Mouse (Mus musculus): ENCODE measurements around the gene Iqcf1.

Iqcf1 gene

DNA sequence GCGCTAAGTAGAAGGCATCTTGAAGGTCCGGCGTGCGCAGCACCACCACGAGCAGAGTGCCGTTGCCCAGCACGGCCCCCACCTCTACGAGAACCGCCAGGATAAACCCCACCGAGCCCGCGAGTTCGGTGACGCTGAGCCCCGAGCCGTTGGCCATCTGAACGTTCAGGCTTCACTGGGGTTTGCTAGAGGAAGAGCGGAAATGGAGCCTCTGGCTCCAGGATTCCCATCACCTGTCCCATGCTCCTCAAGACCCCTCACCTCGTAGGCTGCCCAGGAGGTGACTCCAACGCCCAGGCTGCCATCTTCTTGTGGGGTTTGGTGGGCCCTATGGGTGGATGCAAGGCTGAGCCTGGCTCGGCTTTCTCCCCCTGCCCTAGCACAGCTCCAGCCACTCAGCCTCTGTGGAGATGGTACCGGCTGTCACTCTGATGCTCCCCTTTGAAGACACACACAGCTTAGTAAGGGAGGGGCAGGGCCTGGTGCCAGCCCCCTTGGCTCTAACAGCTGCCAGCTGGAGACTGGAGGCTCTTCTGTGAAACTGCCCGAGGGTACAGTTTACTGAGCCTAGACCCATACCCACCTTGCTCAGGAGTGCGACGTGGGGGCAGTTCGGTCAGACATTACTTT lies 34.1 kb upstream of the Iqcf1 start, which contains the start of gene Gpr62:
Gene Gpr62 (minus strand): TSS at position 368 of the 630 bp plus-strand sequence.
- DNase-seq (ENCODE audit: low spot score) = peak; percentile 77

DNA sequence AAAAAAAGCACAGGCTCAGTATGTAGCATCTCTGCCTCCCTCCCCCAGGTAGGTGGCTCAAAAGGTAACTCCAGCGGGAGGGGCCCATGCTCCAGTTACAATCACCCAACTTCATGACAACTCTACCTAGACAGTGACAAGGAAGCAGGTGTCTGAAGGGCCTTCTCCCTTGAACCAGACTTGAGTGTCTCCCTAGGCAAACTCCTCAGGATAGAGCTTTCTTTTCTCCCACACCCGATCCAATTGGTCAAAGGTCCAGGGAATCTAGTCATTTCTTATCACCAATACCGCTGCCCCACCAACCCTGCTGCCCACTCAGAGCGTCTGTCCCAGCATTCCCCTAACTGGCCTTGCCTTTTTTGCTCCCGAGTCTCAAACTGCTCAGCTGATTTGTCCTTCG lies 33.0 kb upstream of the Iqcf1 start:
- no peak for DNase-seq (ENCODE audit: low spot score)

DNA sequence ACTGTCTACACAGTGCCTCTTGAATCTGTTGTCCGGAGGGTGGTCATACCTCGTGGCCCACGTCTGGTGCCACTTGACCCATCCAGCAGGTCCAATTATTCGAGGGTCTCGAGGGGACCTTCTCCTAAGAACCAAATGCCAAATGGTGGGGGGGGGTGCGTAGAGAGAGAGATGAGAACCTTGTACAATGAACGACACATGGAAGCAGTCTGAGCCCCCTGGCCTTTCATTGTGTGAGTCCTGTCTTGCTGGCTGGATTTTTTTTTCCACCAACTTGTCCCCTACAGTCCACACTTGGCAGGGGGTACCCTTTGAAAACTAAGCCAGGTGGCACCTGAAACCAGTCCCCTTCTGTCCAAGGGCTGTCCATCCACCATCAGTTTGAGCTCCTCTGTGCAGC lies 32.0 kb upstream of the Iqcf1 start:
- no peak for DNase-seq (ENCODE audit: low spot score)

DNA sequence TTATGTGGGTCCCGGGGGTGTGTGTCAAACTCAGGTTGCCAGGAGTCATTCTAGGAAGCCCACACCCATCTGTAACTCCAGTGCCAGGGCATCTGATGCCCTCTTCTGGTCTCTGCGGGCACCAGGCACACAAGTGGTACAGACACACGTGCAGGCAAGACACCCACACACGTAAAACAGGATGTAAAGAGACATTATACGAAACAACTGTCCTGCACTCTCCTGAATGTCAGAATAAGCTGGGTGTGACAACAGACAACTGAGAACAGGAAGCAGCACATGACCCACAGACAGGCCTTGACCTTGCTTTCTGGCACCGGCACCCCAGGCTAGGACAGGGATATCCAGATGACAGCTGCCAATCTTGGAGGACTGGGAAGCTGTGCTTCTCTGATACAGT lies 30.4 kb upstream of the Iqcf1 start:
- DNase-seq (ENCODE audit: low spot score) = no peak

DNA sequence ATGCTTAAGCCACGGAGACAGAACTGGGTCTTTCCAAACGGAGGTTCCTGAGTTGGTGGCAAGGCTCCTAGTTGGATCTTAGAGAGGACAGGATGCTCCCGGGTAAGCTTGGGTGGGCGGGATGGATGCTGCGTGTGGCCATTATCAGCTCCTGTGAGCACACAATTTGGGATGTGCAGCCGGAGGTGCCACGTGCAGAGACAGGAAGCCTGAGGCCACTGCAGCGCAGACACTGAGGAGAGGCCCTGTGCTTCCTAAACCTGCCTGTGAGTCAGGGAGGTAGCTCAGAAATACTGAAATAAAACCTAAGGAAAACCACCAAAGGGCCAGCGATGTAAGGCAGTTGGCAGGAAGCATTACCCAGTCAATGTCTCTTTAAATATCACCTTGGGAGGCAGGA lies 30.0 kb upstream of the Iqcf1 start:
- no peak for DNase-seq (ENCODE audit: low spot score)

DNA sequence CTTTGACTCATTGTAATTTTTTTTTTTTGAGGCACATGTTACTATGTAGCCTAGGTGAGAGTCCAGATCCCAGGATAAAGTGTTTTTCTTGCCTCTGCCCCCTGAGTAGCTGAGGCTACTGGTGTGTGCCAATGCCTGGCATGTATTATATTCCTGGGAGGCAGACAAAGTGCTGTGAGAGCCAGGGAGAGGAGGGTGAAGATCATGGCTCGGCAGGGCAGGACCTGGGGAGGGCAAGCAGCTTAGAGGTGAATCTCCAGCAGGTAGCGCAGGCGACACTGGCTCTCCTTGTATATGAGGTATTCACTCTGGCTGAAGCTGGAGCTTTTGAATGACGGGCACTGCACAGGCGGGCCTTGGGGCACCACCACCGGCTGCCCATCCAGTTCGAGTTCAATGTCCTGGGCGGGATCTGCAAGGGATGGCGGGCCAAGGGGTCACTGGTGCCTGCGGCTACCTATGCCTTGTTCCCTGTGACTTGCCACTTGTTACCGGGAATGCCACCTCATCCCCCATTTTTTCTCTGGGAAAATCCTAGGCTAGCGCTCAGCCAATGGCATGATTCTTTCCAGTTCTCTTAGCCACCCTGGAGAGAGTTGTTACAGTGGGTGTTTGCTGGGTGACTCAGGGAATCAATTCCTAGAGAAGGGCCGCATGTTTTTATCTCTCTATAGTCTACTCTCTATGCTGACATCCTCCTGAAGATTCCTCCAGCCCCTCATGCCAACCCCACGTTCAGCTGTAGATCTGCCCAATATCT lies 28.6 kb upstream of the Iqcf1 start:
- no peak for DNase-seq (ENCODE audit: low spot score)

DNA sequence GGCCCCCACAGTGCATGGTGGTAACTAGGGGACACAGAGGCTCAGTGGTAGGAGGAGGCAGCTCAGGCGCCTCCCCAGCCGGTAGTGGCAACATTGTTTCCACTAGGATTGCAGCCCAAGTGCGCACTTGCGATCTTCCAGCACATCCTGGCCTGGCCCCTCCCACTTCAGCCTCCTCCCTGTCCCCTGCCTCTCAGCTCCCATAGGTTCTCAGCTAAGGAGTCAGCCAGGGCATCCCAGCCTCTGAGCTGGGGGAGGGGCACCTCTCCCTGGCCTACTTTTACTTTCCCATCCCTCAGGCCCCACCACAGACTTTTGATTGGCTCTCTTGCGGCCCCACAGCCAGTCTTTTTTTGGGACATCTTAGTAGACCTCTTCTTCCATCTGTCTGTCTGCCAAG lies 27.9 kb upstream of the Iqcf1 start:
- no peak for DNase-seq (ENCODE audit: low spot score)

DNA sequence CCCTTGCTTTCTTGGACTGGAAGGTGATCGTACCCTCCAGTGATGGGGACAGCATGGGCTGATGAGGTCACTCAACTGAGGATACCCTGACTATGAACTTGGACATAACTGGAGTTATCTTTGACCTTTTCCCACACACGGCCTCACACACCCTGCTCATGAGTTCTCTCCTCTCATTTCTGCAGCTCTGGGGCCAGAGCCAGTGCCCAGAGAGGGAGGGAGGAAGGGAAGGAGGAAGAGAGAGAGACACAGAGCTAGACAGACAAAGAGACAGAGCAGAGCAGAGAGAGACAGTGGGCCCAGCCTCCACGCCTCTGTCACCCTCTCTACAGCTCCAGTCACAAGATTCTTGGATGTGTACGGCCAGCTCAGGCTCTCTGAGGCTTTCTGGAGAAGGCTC lies 27.4 kb upstream of the Iqcf1 start:
- DNase-seq (ENCODE audit: low spot score) = no peak

DNA sequence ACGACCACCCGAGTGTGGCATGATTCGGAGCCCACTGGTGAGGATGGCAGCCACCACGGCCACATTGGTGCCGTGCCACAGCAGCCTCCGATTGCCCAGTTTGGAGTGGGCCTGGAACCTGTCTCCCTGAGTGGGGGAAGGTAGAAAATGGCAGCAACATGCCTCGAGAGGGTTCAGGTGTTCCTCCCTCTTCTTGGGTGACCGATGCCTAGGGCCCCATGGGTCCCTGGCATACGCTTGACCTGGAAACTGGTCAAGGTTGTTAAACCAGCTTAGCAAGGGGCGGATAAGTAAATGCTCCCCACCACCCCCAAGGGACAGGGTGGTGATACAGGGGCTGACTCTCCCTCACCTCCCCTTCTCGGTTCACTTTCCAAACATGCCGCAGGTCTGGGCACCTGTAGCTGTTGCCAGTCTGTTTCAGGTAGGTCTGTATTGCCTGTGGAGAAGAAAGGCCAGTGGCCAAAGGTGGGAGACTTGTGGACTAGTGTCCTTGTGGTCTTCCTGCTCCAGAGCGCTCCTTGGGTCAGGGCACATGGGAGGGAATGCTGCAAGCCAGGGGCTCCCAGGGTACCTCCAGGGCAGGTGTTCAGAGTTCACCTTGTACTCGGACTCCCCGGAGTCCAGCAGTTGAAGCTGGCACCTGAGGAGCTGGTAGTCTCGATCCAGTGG lies 26.6 kb upstream of the Iqcf1 start:
- DNase-seq (ENCODE audit: low spot score) = no peak

DNA sequence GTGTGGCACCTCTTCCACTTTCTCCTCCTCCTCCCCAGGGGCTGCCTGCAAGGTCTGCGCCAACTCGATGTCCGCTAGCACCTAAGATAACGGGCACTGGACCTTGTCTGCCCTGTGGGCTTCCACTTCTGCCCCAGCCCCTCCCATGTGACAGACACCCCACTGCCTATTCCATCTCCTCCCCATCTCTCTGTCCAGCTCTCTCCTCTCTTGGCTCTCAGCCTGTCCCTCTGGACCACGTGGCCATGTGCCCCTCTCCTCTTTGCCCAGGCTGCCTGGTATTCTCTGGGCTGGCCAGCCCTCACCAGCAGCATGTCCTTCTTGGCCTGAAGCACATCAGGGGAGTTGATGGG lies 26.0 kb upstream of the Iqcf1 start:
- DNase-seq (ENCODE audit: low spot score) = no peak

DNA sequence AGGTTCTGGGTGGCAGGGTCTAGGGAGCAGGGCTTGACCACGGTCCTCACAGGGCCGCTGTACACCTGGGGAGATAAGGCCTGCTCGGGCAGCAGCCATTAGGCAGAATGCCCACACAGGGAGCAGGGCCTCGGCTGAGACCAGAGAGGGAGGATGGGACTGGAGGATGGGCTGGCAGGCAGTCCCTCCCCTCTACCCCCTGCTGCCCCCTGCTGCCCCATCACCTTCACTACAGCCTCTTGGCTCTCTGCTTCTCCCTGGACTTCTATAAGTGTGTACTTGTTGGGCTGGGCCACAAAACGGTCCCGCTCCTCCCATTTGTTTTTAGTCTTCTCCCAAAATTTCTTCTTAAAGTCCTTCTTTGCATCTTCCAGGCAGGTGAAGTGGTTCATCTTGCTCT lies 25.3 kb upstream of the Iqcf1 start:
- no peak for DNase-seq (ENCODE audit: low spot score)

DNA sequence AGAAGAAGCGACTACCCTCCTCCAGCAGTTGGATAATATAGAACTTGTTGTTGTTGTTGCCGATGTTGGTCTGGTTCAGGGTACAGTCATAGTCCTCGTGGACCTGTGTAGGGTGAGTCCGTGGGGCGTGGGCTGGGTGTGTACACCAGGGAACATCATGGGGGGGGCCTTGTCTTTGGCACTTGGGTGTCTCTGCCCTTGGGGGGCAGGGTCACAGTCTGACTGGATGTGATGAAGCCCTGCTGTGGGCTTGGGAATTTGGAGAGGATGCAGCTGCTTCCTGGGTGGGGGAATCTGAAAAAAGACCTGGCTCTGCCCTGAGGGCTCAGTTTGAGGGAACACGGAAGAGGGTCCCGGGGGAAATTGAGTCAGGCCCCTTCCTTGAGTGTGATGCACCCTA lies 24.7 kb upstream of the Iqcf1 start:
- DNase-seq (ENCODE audit: low spot score) = no peak

DNA sequence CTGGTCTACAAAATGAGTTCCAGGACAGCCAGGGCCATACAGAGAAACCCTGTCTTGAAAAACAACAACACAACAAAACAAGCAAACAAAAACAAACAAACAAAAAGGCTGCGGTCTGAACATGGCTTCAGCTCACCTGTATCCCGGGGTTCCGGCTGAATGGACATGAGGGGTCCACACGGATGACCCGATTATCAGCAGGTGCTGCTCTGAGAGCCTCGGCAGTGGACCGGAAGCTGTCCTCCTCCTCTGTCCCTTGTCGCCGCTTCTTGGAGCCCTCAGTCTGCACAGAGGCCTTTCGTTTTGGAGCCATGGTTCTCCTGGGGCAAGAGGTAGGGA lies 24.1 kb upstream of the Iqcf1 start, which contains the start of gene Rrp9:
Gene Rrp9 (plus strand): TSS at position 301 of the 339 bp plus-strand sequence.
- no peak for DNase-seq (ENCODE audit: low spot score)

DNA sequence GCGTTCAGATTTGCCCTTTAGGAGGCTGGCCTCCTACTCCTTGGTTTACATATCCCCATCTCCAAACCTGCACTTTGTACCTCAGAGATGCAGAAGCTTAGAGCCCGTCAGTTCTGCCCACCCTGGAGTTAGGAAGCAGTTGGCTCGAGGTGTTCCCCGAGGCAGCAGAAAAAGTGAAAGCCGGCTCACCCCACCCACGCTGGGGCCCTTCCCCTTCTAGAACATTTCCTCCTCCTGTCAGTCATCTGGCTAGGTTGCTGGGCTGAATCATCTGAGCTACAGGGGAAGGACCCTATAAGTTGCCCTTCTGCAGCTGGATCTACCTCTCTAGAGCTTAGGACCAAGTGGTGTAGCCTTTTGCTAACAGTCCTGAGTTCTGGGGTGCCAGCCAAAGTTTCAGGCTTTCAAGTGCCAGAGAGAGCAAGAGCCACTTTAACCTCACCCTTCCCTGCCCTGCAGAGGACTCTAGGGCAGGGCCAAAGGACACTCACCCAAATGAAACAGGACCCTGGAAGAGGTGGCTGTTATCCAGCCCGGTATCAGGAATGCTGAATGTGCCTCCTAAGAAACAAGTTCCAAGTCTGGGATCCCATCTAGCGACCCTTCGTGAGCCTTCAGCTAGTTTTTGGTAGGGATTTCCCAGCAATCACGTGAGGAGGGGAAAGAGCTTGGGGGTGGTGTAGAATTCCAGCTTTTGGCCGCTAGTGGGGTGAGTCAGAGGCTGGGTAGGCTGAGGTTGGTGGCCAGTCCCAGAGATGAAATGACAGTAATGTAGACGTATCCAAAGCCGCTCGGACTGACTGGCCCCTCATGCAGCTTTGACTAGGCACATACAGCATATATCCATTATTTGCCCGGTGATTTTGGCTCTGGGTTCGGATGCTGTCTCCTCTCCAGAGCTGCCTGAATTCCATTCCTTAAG lies 23.5 kb upstream of the Iqcf1 start:
- no peak for DNase-seq (ENCODE audit: low spot score)

DNA sequence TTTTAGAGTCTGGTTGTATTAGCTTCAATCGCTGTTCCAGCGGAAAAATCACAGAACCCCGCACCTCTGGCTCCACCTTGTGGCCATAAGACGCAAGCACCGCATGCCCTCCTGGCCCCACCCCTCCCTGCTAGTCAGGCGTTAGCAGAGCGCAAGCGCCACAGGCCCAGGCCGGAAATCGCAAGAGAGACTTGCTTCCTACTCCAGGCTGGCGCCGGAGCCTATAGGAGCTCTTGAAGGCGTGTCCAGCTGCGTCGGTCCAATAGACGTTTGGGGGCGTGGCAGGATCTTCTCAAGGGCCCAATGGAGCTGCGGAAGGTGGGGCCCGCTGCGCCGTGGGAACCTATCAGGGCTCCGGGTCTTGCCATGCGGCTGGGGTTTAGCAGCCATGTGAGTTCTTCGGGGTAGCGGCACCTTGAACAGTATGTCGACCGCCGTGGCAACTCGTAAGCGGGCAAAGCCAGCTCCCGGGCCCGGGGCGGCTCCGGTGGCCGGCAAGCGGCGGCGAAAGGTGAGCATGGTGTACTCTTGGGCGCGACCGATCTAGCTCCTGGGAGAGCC lies 22.8 kb upstream of the Iqcf1 start, which contains the start of gene Parp3:
Gene Parp3 (minus strand): TSS at position 26 of the 561 bp plus-strand sequence.
- peak; percentile 99 for DNase-seq (ENCODE audit: low spot score)

DNA sequence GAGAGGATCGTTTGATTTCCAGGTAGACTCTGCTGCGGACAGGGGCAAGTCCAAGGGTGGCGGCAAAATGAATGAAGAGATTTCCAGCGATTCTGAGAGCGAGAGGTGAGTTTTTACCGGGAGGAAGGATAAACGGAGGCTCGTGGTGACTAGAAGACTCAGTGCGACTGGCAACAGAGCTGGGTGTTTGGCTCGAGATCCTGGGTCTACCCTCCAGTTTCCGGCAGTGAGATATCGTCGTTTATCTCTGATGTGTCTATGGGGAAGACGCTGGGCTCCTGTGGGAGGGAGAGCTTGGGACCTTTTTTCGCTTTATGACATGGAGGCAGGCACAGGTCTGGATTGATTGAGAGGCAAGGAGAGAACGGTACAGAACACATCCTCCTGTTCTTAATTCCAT lies 22.1 kb upstream of the Iqcf1 start:
- DNase-seq (ENCODE audit: low spot score) = no peak

DNA sequence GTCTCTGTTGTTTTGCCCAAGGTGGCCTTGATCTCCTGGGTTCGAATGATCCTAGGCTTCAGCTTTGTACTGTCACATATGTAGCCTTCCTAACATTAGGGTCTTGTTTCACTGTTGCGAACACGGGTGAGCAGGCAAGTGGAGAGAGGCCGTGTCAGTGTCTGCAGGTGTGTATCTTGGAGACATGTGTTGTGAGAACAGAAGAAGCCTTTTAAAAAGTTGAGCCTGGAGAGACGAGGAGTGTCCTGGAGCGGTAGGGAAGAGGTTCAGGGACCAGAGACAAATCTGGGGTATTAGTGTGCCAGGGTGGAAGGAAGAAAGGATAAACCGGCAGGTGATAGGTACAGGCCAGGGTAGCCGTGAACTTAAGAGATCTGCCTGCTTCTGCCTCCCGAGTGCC lies 21.7 kb upstream of the Iqcf1 start:
- no peak for DNase-seq (ENCODE audit: low spot score)

DNA sequence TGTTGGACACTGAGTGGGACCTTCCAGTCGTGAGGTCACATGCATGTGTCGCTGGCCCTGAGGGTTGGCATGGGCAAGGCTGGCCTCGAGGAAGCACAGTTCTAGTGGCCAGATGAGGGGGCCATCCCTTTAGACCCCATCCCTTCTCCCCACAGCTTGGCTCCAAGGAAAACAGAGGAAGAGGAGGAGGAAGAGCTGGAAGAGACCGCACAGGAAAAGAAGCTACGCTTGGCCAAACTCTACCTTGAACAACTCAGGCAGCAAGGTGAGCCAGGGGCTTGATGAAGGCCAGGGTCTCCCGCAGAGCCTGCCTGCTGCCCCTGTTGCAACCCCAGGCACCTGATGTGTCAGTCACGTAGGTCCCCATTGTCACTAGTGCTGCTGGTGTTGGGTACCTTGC lies 19.2 kb upstream of the Iqcf1 start:
- DNase-seq (ENCODE audit: low spot score) = no peak

DNA sequence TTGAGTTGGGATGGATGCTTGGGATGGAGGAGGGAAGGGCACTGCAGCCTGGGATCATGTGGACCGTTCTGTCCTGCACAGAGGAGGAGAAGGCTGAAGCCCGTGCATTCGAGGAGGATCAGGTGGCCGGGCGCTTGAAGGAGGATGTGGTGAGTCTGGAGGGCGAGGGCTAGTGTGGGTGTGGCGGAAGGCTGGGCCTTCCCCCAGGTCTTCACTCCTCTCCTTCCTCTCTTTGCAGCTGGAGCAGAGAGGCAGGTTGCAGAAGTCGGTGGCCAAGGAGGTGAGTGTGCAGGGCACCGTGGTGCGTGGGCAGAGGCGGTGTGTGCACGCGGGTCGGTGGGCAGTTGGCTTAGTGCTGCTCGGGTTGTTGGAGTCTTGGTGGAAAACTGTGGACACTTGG lies 18.7 kb upstream of the Iqcf1 start:
- no peak for DNase-seq (ENCODE audit: low spot score)

DNA sequence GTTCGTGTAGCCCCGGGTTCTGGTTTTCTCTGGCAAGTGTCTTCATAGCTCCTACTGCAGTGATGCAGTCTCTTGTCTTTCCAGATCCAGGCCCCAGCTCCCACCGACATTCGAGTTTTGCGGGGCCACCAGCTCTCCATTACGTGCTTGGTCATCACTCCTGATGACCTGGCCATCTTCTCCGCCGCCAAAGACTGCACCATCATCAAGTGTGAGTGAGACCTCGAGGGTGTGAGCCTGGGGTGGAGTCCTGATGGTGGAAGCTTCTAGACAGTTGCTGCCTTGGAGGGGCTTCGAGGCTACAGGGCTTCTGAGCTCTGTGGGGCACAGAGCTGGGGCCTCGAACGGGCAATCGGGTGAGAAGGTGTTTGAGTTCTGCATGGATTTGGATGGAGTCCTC lies 18.1 kb upstream of the Iqcf1 start:
- DNase-seq (ENCODE audit: low spot score) = no peak

DNA sequence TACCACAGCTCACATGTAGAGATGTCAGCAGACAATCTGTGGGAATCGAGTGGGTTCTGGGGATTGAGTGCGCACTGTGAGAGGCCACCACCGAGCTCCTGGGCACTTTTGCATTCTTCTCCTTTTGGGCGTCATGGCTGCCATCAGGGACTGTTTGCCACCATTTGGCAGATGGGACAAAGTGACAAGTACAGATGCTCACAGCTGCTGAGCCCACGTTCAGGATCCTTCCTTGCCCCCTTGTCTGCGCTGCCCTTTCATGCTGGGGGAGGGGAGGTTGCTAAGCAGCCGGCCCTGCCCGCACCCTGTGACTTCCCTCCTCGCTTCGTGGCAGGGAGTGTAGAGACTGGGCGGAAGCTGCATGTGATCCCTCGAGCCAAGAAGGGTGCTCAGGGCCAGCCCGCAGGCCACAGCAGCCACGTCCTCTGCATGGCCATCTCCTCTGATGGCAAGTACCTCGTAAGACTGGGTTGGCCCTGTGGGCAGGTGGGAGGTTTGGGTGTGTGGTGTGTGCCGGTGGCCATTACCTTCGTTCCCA lies 17.1 kb upstream of the Iqcf1 start:
- DNase-seq (ENCODE audit: low spot score) = no peak

DNA sequence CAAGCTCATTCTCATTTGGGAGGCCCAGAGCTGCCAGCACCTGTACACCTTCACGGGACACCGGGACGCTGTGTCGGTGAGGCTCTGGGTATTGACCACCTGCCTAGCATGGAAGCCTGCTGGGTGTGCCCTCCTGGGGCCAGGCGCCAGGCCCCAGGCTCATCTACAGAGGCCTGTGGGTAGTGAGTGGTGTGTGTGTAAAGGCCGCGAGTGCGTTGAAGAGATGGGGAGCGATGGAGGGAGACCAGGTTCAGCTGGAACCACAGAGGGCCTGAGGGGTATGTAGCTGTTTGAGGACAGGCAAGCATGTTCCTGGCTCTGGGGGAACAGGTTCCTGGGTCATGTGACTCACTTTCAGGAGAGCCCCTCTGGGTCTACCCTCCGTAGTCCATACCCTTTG lies 16.6 kb upstream of the Iqcf1 start:
- no peak for DNase-seq (ENCODE audit: low spot score)

All from left cerebral cortex, adult 11 months (tissue).